24 mouse cellular contexts compared by ENCODE assay signal in genomic region chr6:21277343-21277933, GRCm38 (mm10).
DNase-seq lines count a peak whose midpoint lies in the region; ATAC-seq lines count a peak whose summit lies in the region.
"Had no signal": no experiment of that assay in that cellular context is flagged by ENCODE, and none has a peak within 500 bp of the region (broad histone marks: within the 10 kb centered on the region; RNA-seq: fewer than 3 reads in every experiment).

No protein-coding gene starts in this region.

- intact Hi-C loops in left cerebral cortex, postnatal 14 days (cut with DNase I): no loop called here
- intact Hi-C loops in left cerebral cortex, postnatal 36 days (cut with DNase I): no loop called here

- WGBS in embryonic facial prominence, embryonic 14.5 days: 74% methylated on average over 6 of the region's 6 CpGs
- WGBS in midbrain, embryonic 13.5 days: 24% methylated on average over 6 of the region's 6 CpGs

- H3K27me3 ChIP-seq in embryonic facial prominence, embryonic 14.5 days (replicated peaks; ENCODE audit: control insufficient read depth, insufficient read depth, low read length): no peaks in the 10 kb centered on the region
- H3K27me3 ChIP-seq in midbrain, embryonic 13.5 days: no peaks in the 10 kb centered on the region
- H3K27me3 ChIP-seq: neural tube, embryonic 13.5 days had no signal

- no peak for DNase-seq in frontal cortex, postnatal 14 days (ENCODE audit: low spot score in 2 of 2)
- peak; percentile 9 to 17 for DNase-seq in left cerebral cortex, postnatal 14 days (ENCODE audit: low spot score in 2 of 2)
- no peak for DNase-seq in left cerebral cortex, postnatal 36 days (ENCODE audit: low spot score in 2 of 2)
- peak; percentile 2 for DNase-seq in embryonic facial prominence, embryonic 14.5 days (ENCODE audit: low spot score)
- no peak for DNase-seq in kidney, adult 18-20 months
- no peak for DNase-seq in spleen, postnatal 14 days (ENCODE audit: low spot score in 2 of 2)
- DNase-seq: adrenal gland, postnatal 25 days; cerebellum, adult 8-10 months; gastrocnemius, postnatal 25 days; heart, postnatal 4 days; kidney, adult 2 months; kidney, postnatal 14 days; layer of hippocampus, postnatal 36 days; liver, postnatal 0 days; lung, postnatal 10 days; right cerebral cortex, postnatal 4 days had no signal

- H3K4me3 ChIP-seq in embryonic facial prominence, embryonic 14.5 days (ENCODE audit: low read depth, low read length): no peak overlapping the region
- no peak overlapping the region for H3K4me3 ChIP-seq in midbrain, embryonic 13.5 days (replicated peaks)
- H3K4me3 ChIP-seq: erythroblast, embryonic 14.5 days; layer of hippocampus, adult 2 months; limb, embryonic 10.5 days; neural tube, embryonic 13.5 days had no signal

- H3K9ac ChIP-seq in embryonic facial prominence, embryonic 14.5 days (ENCODE audit: low read depth, low read length): no peak overlapping the region
- H3K9ac ChIP-seq in midbrain, embryonic 13.5 days (replicated peaks): no peak overlapping the region
- H3K9ac ChIP-seq: liver, postnatal 0 days; neural tube, embryonic 13.5 days had no signal

- H3K4me1 ChIP-seq in embryonic facial prominence, embryonic 14.5 days (ENCODE audit: control insufficient read depth, insufficient read depth, low read length): no peaks in the 10 kb centered on the region
- 0 out of 2 replicates have a peak, but pooled peaks cover 16% of the 10 kb centered on the region for H3K4me1 ChIP-seq in midbrain, embryonic 13.5 days (replicated peaks)
- H3K4me1 ChIP-seq: limb, embryonic 10.5 days; neural tube, embryonic 13.5 days had no signal

- H3K36me3 ChIP-seq in embryonic facial prominence, embryonic 14.5 days (ENCODE audit: control insufficient read depth, insufficient read depth, low read length): no peaks in the 10 kb centered on the region
- no peaks in the 10 kb centered on the region for H3K36me3 ChIP-seq in midbrain, embryonic 13.5 days
- H3K36me3 ChIP-seq: G1E; limb, embryonic 10.5 days; neural tube, embryonic 13.5 days had no signal

- H3K9me3 ChIP-seq in embryonic facial prominence, embryonic 14.5 days (ENCODE audit: control insufficient read depth, low read length): no peaks in the 10 kb centered on the region
- no peaks in the 10 kb centered on the region for H3K9me3 ChIP-seq in midbrain, embryonic 13.5 days
- H3K9me3 ChIP-seq: G1E; limb, embryonic 10.5 days had no signal

- peak; percentile 90 for ATAC-seq in frontal cortex, adult (ENCODE audit: low TSS enrichment)
- ATAC-seq in embryonic facial prominence, embryonic 14.5 days (ENCODE audit: low read depth): no peak
- peak; percentile 82 for ATAC-seq in midbrain, embryonic 13.5 days
- ATAC-seq: liver, postnatal 0 days had no signal

- no peak overlapping the region for H3K27ac ChIP-seq in embryonic facial prominence, embryonic 14.5 days (replicated peaks; ENCODE audit: low read depth, low read length)
- no peak overlapping the region for H3K27ac ChIP-seq in midbrain, embryonic 13.5 days
- H3K27ac ChIP-seq: layer of hippocampus, adult 2 months; limb, embryonic 10.5 days; neural tube, embryonic 13.5 days; stomach, postnatal 0 days had no signal

- H3K4me2 ChIP-seq in embryonic facial prominence, embryonic 14.5 days (ENCODE audit: low read depth, low read length): no peak overlapping the region
- H3K4me2 ChIP-seq in midbrain, embryonic 13.5 days (replicated peaks): no peak overlapping the region
- H3K4me2 ChIP-seq: neural tube, embryonic 13.5 days had no signal

Comparison
In these comparisons a context has a peak if more than half of its experiments do, and no peak if none do; other contexts are left out.
1. DNase-seq: peak in left cerebral cortex, postnatal 14 days (2 of 2) and embryonic facial prominence, embryonic 14.5 days (single experiment); none in frontal cortex, postnatal 14 days (0 of 2), left cerebral cortex, postnatal 36 days (0 of 2), kidney, adult 18-20 months (single experiment) and spleen, postnatal 14 days (0 of 2).